Mouse (Mus musculus): ENCODE results near the gene Ticrr.

DNA sequence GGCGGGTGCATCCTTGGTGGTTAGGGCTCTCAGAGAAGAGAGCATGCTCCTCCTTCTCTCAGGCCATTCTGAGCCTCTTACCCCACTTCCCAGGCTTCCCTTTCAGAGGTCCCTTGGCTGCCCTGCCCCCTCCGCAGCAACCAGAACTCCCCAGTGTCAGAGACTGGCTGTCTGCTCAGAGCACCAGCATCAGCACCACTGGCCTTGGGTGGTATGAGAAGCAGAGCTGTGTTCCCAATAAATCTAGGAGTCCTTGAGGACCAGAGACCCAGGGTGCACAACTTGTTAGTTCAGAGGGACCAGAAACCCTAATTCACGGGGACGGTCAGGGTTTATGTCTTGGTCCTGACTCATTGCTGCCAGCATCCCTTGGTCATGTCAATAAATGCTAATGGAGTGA lies 45.0 kb upstream of the Ticrr start:
- TF ChIP-seq CTCF (IDR thresholded peaks at IDR 0.05; ENCODE audit: borderline replicate concordance, insufficient read depth, low read depth, low read length): no peak
- no peak for TF ChIP-seq POLR2A (IDR thresholded peaks at IDR 0.05; ENCODE audit: borderline replicate concordance, insufficient read depth, low read length)
